Mouse (Mus musculus): ENCODE data around the gene Ttll11. TPM values are rescaled to one million over a fixed set of nuclear protein-coding genes. Genes with fewer than 3 reads are reported as not detected.

Gene Ttll11
- polyA plus RNA-seq, 1 experiment from 2014 or later, result 0.44 TPM

GRCm38 (mm10) chr2:35768538-35769238 lies 211.0 kb downstream of the Ttll11 start:
- WGBS, result 52% methylated on average over 4 of the region's 4 CpGs
- no peak for ATAC-seq
- Histone ChIP-seq H3K9ac (ENCODE audit: low read depth, low read length) (no peak overlapping the region), H3K4me3 (ENCODE audit: low read depth, low read length) (no peak overlapping the region), H3K4me2 (replicated peaks; ENCODE audit: low read depth) (no peak overlapping the region), H3K9me3 (ENCODE audit: control insufficient read depth) (no peaks in the 10 kb centered on the region), H3K27ac (ENCODE audit: low read depth, low read length) (no peak overlapping the region), H3K4me1 (replicated peaks; ENCODE audit: control insufficient read depth, insufficient read depth, low read length) (no peaks in the 10 kb centered on the region), H3K27me3 (replicated peaks; ENCODE audit: control insufficient read depth, insufficient read depth, low read length) (no peaks in the 10 kb centered on the region), H3K36me3 (ENCODE audit: control insufficient read depth, insufficient read depth) (no peaks in the 10 kb centered on the region)
- TF ChIP-seq CTCF (IDR thresholded peaks at IDR 0.05; ENCODE audit: low read depth), result no peak

GRCm38 (mm10) chr2:35767834-35768537 lies 211.7 kb downstream of the Ttll11 start:
- Histone ChIP-seq H3K27me3 (replicated peaks; ENCODE audit: control insufficient read depth, insufficient read depth, low read length) (no peaks in the 10 kb centered on the region), H3K4me3 (ENCODE audit: low read depth, low read length) (no peak overlapping the region), H3K9me3 (ENCODE audit: control insufficient read depth) (no peaks in the 10 kb centered on the region), H3K27ac (ENCODE audit: low read depth, low read length) (no peak overlapping the region), H3K4me2 (replicated peaks; ENCODE audit: low read depth) (no peak overlapping the region), H3K4me1 (replicated peaks; ENCODE audit: control insufficient read depth, insufficient read depth, low read length) (no peaks in the 10 kb centered on the region), H3K36me3 (ENCODE audit: control insufficient read depth, insufficient read depth) (no peaks in the 10 kb centered on the region), H3K9ac (ENCODE audit: low read depth, low read length) (no peak overlapping the region)
- 55% methylated on average over 14 of the region's 14 CpGs for WGBS
- TF ChIP-seq CTCF (IDR thresholded peaks at IDR 0.05; ENCODE audit: low read depth), result no peak
- no peak for ATAC-seq

GRCm38 (mm10) chr2:35764328-35764727 lies 215.4 kb downstream of the Ttll11 start:
- no peak for ATAC-seq
- Histone ChIP-seq H3K4me1 (replicated peaks; ENCODE audit: control insufficient read depth, insufficient read depth, low read length) (no peaks in the 10 kb centered on the region), H3K9me3 (ENCODE audit: control insufficient read depth) (no peaks in the 10 kb centered on the region), H3K9ac (ENCODE audit: low read depth, low read length) (no peak overlapping the region), H3K4me3 (ENCODE audit: low read depth, low read length) (no peak overlapping the region), H3K27ac (ENCODE audit: low read depth, low read length) (no peak overlapping the region), H3K4me2 (replicated peaks; ENCODE audit: low read depth) (no peak overlapping the region), H3K27me3 (replicated peaks; ENCODE audit: control insufficient read depth, insufficient read depth, low read length) (no peaks in the 10 kb centered on the region), H3K36me3 (ENCODE audit: control insufficient read depth, insufficient read depth) (no peaks in the 10 kb centered on the region)
- WGBS, result 50% methylated on average over 8 of the region's 8 CpGs
- no peak for TF ChIP-seq CTCF (IDR thresholded peaks at IDR 0.05; ENCODE audit: low read depth)

GRCm38 (mm10) chr2:35763818-35764217 lies 215.9 kb downstream of the Ttll11 start:
- Histone ChIP-seq H3K36me3 (ENCODE audit: control insufficient read depth, insufficient read depth) (no peaks in the 10 kb centered on the region), H3K9ac (ENCODE audit: low read depth, low read length) (no peak overlapping the region), H3K4me1 (replicated peaks; ENCODE audit: control insufficient read depth, insufficient read depth, low read length) (no peaks in the 10 kb centered on the region), H3K9me3 (ENCODE audit: control insufficient read depth) (no peaks in the 10 kb centered on the region), H3K27me3 (replicated peaks; ENCODE audit: control insufficient read depth, insufficient read depth, low read length) (no peaks in the 10 kb centered on the region), H3K27ac (ENCODE audit: low read depth, low read length) (no peak overlapping the region), H3K4me2 (replicated peaks; ENCODE audit: low read depth) (no peak overlapping the region), H3K4me3 (ENCODE audit: low read depth, low read length) (no peak overlapping the region)
- no peak for TF ChIP-seq CTCF (IDR thresholded peaks at IDR 0.05; ENCODE audit: low read depth)
- 86% methylated on average over 7 of the region's 7 CpGs for WGBS
- ATAC-seq, result no peak

GRCm38 (mm10) chr2:35761458-35761857 lies 218.3 kb downstream of the Ttll11 start:
- Histone ChIP-seq H3K9me3 (ENCODE audit: control insufficient read depth) (no peaks in the 10 kb centered on the region), H3K4me3 (ENCODE audit: low read depth, low read length) (no peak overlapping the region), H3K4me1 (replicated peaks; ENCODE audit: control insufficient read depth, insufficient read depth, low read length) (no peaks in the 10 kb centered on the region), H3K9ac (ENCODE audit: low read depth, low read length) (no peak overlapping the region), H3K27me3 (replicated peaks; ENCODE audit: control insufficient read depth, insufficient read depth, low read length) (no peaks in the 10 kb centered on the region), H3K27ac (ENCODE audit: low read depth, low read length) (no peak overlapping the region), H3K4me2 (replicated peaks; ENCODE audit: low read depth) (no peak overlapping the region), H3K36me3 (ENCODE audit: control insufficient read depth, insufficient read depth) (no peaks in the 10 kb centered on the region)
- no peak for ATAC-seq
- WGBS, result 82% methylated on average over 5 of the region's 5 CpGs
- TF ChIP-seq CTCF (IDR thresholded peaks at IDR 0.05; ENCODE audit: low read depth), result peak; percentile 41

- Histone ChIP-seq H3K4me2 (replicated peaks; ENCODE audit: low read depth) (no peak overlapping the region), H3K9ac (ENCODE audit: low read depth, low read length) (no peak overlapping the region), H3K27me3 (replicated peaks; ENCODE audit: control insufficient read depth, insufficient read depth, low read length) (no peaks in the 10 kb centered on the region), H3K4me3 (ENCODE audit: low read depth, low read length) (no peak overlapping the region), H3K9me3 (ENCODE audit: control insufficient read depth) (no peaks in the 10 kb centered on the region), H3K4me1 (replicated peaks; ENCODE audit: control insufficient read depth, insufficient read depth, low read length) (no peaks in the 10 kb centered on the region), H3K27ac (ENCODE audit: low read depth, low read length) (no peak overlapping the region), H3K36me3 (ENCODE audit: control insufficient read depth, insufficient read depth) (no peaks in the 10 kb centered on the region)
- TF ChIP-seq CTCF (IDR thresholded peaks at IDR 0.05; ENCODE audit: low read depth), result no peak
- no peak for ATAC-seq
Measured at GRCm38 (mm10) chr2:35760867-35761266, 218.8 kb downstream of the Ttll11 start.
